Mouse (Mus musculus) kidney, postnatal 0 days (tissue): ENCODE measurements around the gene Lhfpl3. TPM values are rescaled to one million over a fixed set of nuclear protein-coding genes. Genes with fewer than 3 reads are reported as not detected.
A peak's percentile ranks its signal among the peaks of the same experiment; 100 is the strongest.

ENCODE experiments used
- ATAC-seq: fragments of 200-750 bp; cut with Nextera tagmentation; replicated peaks from 2 replicates; pipeline ENCODE4 v1.8.0; 2017; ENCODE audit warnings: low read depth, moderate number of reproducible peaks, moderate TSS enrichment, moderate library complexity; ENCODE audit not compliant: low FRiP score
- DNase-seq: peaks from one replicate; pipeline ENCODE4 v3.0.0-alpha.2; 2016; ENCODE audit warnings: low spot score
- H3K27ac ChIP-seq: fragments of 300-500 bp; sonication (generic); 2 replicates; pipeline ENCODE4 v1.5.1; 2014; ENCODE audit warnings: mild to moderate bottlenecking
- H3K27me3 ChIP-seq: fragments of 300-500 bp; sonication (generic); 2 replicates; pipeline ENCODE4 v1.6.1; 2014; ENCODE audit warnings: low read length, mixed read lengths; ENCODE audit not compliant: insufficient read depth
- H3K36me3 ChIP-seq: fragments of 300-500 bp; sonication (generic); 2 replicates; pipeline ENCODE4 v1.6.1; 2014; ENCODE audit warnings: low read length, mixed read lengths; ENCODE audit not compliant: insufficient read depth
- H3K4me1 ChIP-seq: fragments of 300-500 bp; sonication (generic); replicated peaks from 2 replicates; pipeline ENCODE4 v1.6.1; 2014; ENCODE audit warnings: antibody characterized with exemption, low read length, mixed read lengths; ENCODE audit not compliant: insufficient read depth
- H3K4me2 ChIP-seq: fragments of 300-500 bp; sonication (generic); 2 replicates; pipeline ENCODE4 v1.6.1; 2014; ENCODE audit warnings: mild to moderate bottlenecking, low read length, moderate library complexity, mixed read lengths
- H3K4me3 ChIP-seq: fragments of 300-500 bp; sonication (generic); replicated peaks from 2 replicates; pipeline ENCODE4 v1.5.1; 2014; ENCODE audit warnings: low read depth, low read length
- H3K9ac ChIP-seq: fragments of 300-500 bp; sonication (generic); 2 replicates; pipeline ENCODE4 v1.6.1; 2014; ENCODE audit warnings: low read depth, low read length
- H3K9me3 ChIP-seq: fragments of 300-500 bp; sonication (generic); replicated peaks from 2 replicates; pipeline ENCODE4 v1.6.1; 2016; ENCODE audit warnings: low read length, inconsistent platforms, mixed read lengths
- CTCF ChIP-seq: IDR thresholded peaks from 2 replicates; pipeline ENCODE4 v1.5.1; 2016; ENCODE audit warnings: antibody characterized with exemption, low read depth, mild to moderate bottlenecking, moderate library complexity
- WGBS: fragments of 180-500 bp; shearing (Covaris S2); extraction: QIAGEN DNeasy Blood & Tissue Kit; methylation state at CpG from one replicate; pipeline ENCODE4 v1.1.7; 2014; 5-methylcytosine and 5-hydroxymethylcytosine counted together
- polyA plus RNA-seq: library from polyadenylated mRNA; unstranded; fragments of >200 nt; fragmentation: Nextera tagmentation; extraction: Ambion mirVana; gene quantifications from 2 replicates; pipeline ENCODE4 v1.2.1, GENCODE M21; 2015

Lhfpl3 gene
- polyA plus RNA-seq, 1 experiment from 2014 or later = 1.3 TPM

DNA sequence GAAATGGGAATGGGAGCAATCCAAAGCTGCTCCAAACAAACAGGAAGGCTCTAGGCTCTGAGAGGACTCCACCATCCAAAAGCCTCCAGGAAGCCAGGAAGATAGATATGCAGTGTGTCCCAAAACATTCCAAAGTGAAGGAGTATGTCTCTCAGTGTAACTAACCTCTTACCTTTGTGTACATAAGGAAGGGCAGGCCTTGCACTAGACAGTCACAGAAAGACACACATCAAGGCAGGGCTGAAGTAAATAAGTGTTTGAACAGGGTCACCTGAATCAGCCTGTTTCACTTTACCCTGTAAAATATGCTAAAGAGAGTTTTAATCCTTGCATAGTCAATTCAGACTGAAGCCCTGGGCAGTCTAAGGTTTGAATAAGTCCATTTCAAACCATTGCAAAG, 502.4 kb downstream of the Lhfpl3 start:
- no peak for DNase-seq
- no peak for TF ChIP-seq CTCF
- Histone ChIP-seq H3K36me3 (no peaks in the 10 kb centered on the region), H3K9me3 (no peaks in the 10 kb centered on the region), H3K4me2 (no peak overlapping the region), H3K27me3 (no peaks in the 10 kb centered on the region), H3K4me1 (peaks cover 10% of the 10 kb centered on the region), H3K4me3 (no peak overlapping the region), H3K9ac (no peak overlapping the region), H3K27ac (no peak overlapping the region)
- no peak for ATAC-seq

DNA sequence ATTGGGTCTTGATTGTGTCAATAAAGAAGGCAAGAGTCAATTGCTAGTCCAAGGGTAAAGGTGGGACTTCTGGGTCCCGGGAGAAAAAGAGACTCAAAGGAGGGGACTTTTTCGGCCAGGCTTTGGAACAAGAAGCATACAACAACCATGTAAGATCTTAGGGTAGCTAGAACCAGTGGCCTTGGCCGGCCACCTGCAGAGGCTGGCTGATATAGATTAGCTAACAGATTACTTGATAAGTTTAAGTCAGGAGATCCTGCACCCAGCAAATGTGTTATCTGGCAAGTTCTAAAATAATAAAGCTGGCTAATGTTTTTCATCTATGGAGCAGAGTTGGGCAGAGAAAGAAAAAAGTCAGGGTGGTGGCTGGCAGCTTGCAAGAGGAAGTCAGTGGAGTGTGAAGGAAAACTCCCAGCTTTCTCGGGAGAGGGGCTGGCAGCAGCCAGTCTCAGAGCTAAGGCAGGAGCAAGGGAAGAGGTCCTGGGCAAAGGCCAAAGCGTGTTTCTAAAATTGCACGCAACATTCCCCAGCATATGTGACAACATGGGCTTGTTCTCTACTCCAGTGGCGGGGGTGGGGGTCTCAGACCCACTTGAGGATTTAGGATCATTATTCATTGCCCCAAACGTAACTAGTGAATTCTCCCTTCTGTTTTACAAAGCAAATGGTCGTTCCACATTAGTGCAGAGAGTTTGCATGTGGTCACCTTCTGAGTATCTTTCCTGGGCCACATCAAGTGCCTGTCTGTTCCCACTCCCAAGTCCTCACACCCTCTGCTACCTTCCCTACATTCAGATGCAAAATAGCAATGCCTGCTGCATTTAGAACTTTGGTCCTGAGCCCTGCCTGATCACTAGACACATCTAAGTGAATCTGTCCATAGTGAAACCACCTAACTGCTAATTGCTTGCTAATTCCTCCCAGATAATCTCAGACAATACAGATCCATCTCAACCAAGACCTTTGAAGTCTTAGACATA, 504.3 kb downstream of the Lhfpl3 start:
- H3K27me3 ChIP-seq = no peaks in the 10 kb centered on the region
- no peak for TF ChIP-seq CTCF
- no peaks in the 10 kb centered on the region for H3K9me3 ChIP-seq
- ATAC-seq = peak; percentile 38; the same call in 1 of the 2 replicates
- H3K36me3 ChIP-seq = no peaks in the 10 kb centered on the region
- H3K4me1 ChIP-seq = peaks cover 10% of the 10 kb centered on the region
- no peak overlapping the region for H3K4me3 ChIP-seq
- H3K9ac ChIP-seq = no peak overlapping the region
- 0 out of 2 replicates have a peak overlapping the region, but pooled peaks have one; percentile 11 for H3K4me2 ChIP-seq
- 28% methylated on average over 9 of the region's 9 CpGs for WGBS
- DNase-seq = peak; percentile 61
- peak overlapping the region; percentile 42; the same call in 1 of the 2 replicates for H3K27ac ChIP-seq

DNA sequence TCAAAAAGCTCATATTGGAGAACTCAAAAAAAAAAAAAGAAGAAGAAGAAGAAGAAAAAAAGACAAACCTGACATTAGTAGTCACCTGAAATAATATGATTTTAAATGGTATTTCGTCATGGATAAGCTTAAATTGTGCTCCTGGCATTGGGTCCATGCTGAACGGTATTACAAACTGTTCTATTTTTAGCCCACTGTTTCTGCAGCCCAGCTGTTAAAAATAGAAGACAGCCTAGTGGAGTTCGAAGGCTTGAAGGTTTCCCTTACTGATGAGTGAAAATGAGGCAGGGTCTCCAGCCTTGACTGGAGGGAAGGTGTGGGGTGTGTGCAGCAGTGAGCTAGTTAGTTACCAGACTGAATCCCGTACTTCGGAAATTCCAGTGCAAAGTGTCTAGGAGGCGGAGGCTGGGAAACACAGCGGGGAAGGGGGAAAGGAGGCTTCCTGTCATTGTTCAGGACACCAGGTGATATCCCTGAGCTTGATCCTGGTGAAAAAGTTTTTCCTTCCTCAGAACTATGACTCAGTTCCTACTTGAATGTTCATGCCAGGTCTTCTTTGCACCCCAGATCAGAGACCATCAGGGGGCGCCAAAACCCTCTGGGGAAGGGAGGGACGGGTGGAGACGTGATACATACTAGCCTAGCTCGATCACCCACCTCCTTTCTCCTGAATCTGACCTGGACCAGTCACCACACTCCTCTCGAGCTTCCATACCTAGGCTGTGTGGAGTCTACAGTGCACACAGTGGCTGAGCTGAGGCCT, 505.8 kb downstream of the Lhfpl3 start:
- 0 out of 2 replicates have a peak overlapping the region, but pooled peaks have one; percentile 13 for H3K4me2 ChIP-seq
- peak; percentile 70 for DNase-seq
- peak; percentile 75 for TF ChIP-seq CTCF
- 0 out of 2 replicates have a peak, but pooled peaks have one; percentile 23 for ATAC-seq
- H3K9ac ChIP-seq = no peak overlapping the region
- no peaks in the 10 kb centered on the region for H3K27me3 ChIP-seq
- H3K27ac ChIP-seq = peak overlapping the region; percentile 51; the same call in 1 of the 2 replicates
- peaks cover 10% of the 10 kb centered on the region for H3K4me1 ChIP-seq
- no peaks in the 10 kb centered on the region for H3K36me3 ChIP-seq
- WGBS = 34% methylated on average over 12 of the region's 12 CpGs
- no peaks in the 10 kb centered on the region for H3K9me3 ChIP-seq
- H3K4me3 ChIP-seq = no peak overlapping the region

DNA sequence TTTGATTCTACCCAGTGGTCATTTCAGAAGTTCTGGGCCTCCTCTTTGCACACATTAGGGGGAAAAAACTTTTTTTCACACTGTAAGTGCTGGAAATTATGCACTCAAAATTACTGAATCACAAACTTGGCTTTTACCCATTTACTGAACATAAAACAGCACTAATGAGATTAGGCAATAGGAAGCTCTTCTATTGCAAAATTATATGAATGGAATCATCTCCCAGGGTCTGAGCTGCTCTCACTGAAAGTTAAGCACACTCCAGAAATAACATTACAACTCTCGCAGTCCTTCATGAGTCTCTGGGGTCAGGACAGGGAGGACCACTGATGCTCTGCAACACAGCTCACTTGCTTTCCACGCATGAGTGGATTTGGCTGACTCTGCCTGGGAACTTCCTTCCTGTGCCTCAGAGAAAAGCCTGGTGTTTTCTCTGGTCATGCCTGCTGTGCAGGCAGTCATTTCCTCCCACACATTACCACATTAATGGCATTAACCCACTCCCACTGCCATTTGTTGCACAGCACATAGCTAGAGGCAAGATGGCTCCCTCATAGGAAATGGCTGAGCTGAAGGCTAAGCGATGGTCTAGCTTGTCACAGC, 510.1 kb downstream of the Lhfpl3 start:
- peak; percentile 53 for DNase-seq
- peak; percentile 78 for ATAC-seq
- H3K27ac ChIP-seq = peak overlapping the region; percentile 42; the same call in 1 of the 2 replicates
- H3K9me3 ChIP-seq = no peaks in the 10 kb centered on the region
- H3K4me2 ChIP-seq = no peak overlapping the region
- no peak overlapping the region for H3K9ac ChIP-seq
- no peak for TF ChIP-seq CTCF
- H3K27me3 ChIP-seq = no peaks in the 10 kb centered on the region
- peaks cover 3% of the 10 kb centered on the region; the same call in 1 of the 2 replicates for H3K4me1 ChIP-seq
- no peak overlapping the region for H3K4me3 ChIP-seq
- no peaks in the 10 kb centered on the region for H3K36me3 ChIP-seq
- WGBS = 22% methylated on average over 3 of the region's 3 CpGs

DNA sequence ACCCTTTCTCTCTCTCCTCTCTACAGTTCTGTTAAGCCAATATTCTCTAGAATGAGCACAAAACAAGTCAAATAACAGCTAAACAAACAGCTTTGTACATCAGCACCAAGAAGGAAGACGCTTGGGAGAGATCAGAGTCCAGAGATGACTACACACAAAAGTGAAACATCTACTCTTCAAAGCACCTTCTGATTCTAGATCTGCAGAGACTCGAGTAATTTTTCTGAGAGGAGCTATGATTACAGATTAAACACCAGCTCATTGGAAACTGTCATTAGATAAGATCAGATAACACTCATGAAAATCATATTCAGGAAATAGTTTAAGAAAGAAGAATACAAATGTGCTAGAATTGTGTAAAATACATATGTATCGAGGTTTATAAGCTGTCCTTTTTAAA, 527.5 kb downstream of the Lhfpl3 start:
- H3K9me3 ChIP-seq = no peaks in the 10 kb centered on the region
- no peak overlapping the region for H3K4me2 ChIP-seq
- no peak overlapping the region for H3K4me3 ChIP-seq
- H3K36me3 ChIP-seq = no peaks in the 10 kb centered on the region
- no peaks in the 10 kb centered on the region for H3K4me1 ChIP-seq
- no peak overlapping the region for H3K27ac ChIP-seq
- H3K9ac ChIP-seq = no peak overlapping the region
- 76% methylated on average over 3 of the region's 3 CpGs for WGBS
- ATAC-seq (no peak), DNase-seq (no peak)
- H3K27me3 ChIP-seq = no peaks in the 10 kb centered on the region
- no peak for TF ChIP-seq CTCF

DNA sequence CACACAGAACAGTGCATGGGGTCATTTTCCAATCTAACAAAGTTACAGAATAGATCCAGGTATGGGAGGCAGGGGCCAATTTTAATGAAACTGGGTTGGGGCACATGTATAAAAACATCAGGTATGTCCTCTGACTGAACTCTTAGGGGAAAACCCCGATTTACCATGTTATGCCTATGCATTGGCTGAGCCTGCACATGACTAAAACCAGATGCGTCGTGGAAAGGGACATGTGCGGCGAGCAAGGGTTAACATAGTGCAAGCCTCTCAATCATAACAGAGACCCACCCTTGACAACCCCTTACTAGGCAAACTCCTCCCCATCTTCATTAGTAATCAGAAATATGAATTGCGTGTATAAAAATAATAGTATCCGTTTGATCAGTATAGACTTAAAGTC, 533.5 kb downstream of the Lhfpl3 start:
- no peaks in the 10 kb centered on the region for H3K4me1 ChIP-seq
- no peak for TF ChIP-seq CTCF
- no peaks in the 10 kb centered on the region for H3K9me3 ChIP-seq
- H3K4me3 ChIP-seq = no peak overlapping the region
- no peak overlapping the region for H3K27ac ChIP-seq
- WGBS = 92% methylated on average over 7 of the region's 7 CpGs
- H3K4me2 ChIP-seq = no peak overlapping the region
- no peak for ATAC-seq
- H3K27me3 ChIP-seq = no peaks in the 10 kb centered on the region
- H3K9ac ChIP-seq = no peak overlapping the region
- H3K36me3 ChIP-seq = no peaks in the 10 kb centered on the region
- no peak for DNase-seq
